ENCODE assay signal across 15 mouse cellular contexts in genomic region chr14:21944946-21945345, GRCm38 (mm10). TPM values are rescaled to one million over a fixed set of nuclear protein-coding genes. Genes with fewer than 3 reads are reported as not detected.
DNase-seq lines count a peak whose midpoint lies in the region; ATAC-seq and TF ChIP-seq lines count a peak whose summit lies in the region.
"Had no signal": no experiment of that assay in that cellular context is flagged by ENCODE, and none has a peak within 500 bp of the region (broad histone marks: within the 10 kb centered on the region; RNA-seq: fewer than 3 reads in every experiment).

No protein-coding gene starts in this region.

- no peaks in the 10 kb centered on the region for H3K27me3 ChIP-seq in intestine, embryonic 14.5 days (replicated peaks; ENCODE audit: control insufficient read depth, insufficient read depth, low read length)
- no peaks in the 10 kb centered on the region for H3K27me3 ChIP-seq in intestine, embryonic 16.5 days (replicated peaks; ENCODE audit: control insufficient read depth, insufficient read depth, low read length)
- no peaks in the 10 kb centered on the region for H3K27me3 ChIP-seq in midbrain, embryonic 14.5 days (ENCODE audit: control insufficient read depth, insufficient read depth, low read length)
- H3K27me3 ChIP-seq in midbrain, postnatal 0 days (ENCODE audit: insufficient read depth, low read length) = no peaks in the 10 kb centered on the region
- no peaks in the 10 kb centered on the region; the same call in 1 of the 2 replicates for H3K27me3 ChIP-seq in kidney, embryonic 14.5 days (ENCODE audit: control insufficient read depth, insufficient read depth, low read length)
- H3K27me3 ChIP-seq: heart, embryonic 13.5 days; lung, embryonic 15.5 days; neural tube, embryonic 13.5 days had no signal

- H3K9me3 ChIP-seq in intestine, embryonic 14.5 days (ENCODE audit: control insufficient read depth, low read length) = no peaks in the 10 kb centered on the region
- H3K9me3 ChIP-seq in intestine, embryonic 16.5 days (ENCODE audit: control insufficient read depth, low read length) = no peaks in the 10 kb centered on the region
- peaks cover 3% of the 10 kb centered on the region; the same call in 1 of the 2 replicates for H3K9me3 ChIP-seq in midbrain, embryonic 14.5 days (ENCODE audit: control insufficient read depth, low read length)
- H3K9me3 ChIP-seq in midbrain, postnatal 0 days (ENCODE audit: low read length) = no peaks in the 10 kb centered on the region
- H3K9me3 ChIP-seq in kidney, embryonic 14.5 days (ENCODE audit: control insufficient read depth, low read length) = no peaks in the 10 kb centered on the region; the same call in 1 of the 2 replicates
- H3K9me3 ChIP-seq: lung, embryonic 15.5 days had no signal

- peak; percentile 43 for DNase-seq in intestine, embryonic 14.5 days (ENCODE audit: low spot score)
- DNase-seq in midbrain, embryonic 14.5 days = peak; percentile 50
- DNase-seq in midbrain, postnatal 0 days (ENCODE audit: low spot score) = no peak
- peak; percentile 31 for DNase-seq in fibroblast of lung, adult 2 months (ENCODE audit: low read depth)
- DNase-seq in skeletal muscle tissue, adult 2 months (ENCODE audit: low read depth, low spot score) = peak; percentile 4
- DNase-seq: cerebellum, adult 11 months; cerebellum, postnatal 25 days; heart, postnatal 4 days; kidney, adult 8-10 months; thymus, postnatal 36 days had no signal

- no peak for ATAC-seq in intestine, embryonic 14.5 days (replicated peaks; ENCODE audit: low FRiP score, low TSS enrichment, low read depth)
- no peak for ATAC-seq in intestine, embryonic 16.5 days
- no peak for ATAC-seq in midbrain, embryonic 14.5 days (ENCODE audit: low FRiP score, low TSS enrichment)
- no peak for ATAC-seq in midbrain, postnatal 0 days (ENCODE audit: low FRiP score)
- no peak for ATAC-seq in kidney, embryonic 14.5 days (ENCODE audit: low FRiP score, low TSS enrichment)

- TF ChIP-seq CTCF in midbrain, postnatal 0 days (IDR thresholded peaks at IDR 0.05) = no peak

- H3K4me3 ChIP-seq in intestine, embryonic 14.5 days (ENCODE audit: low read depth, low read length) = no peak overlapping the region
- H3K4me3 ChIP-seq in intestine, embryonic 16.5 days (ENCODE audit: low read length) = no peak overlapping the region
- H3K4me3 ChIP-seq in midbrain, embryonic 14.5 days (replicated peaks; ENCODE audit: low read depth, low read length) = no peak overlapping the region
- H3K4me3 ChIP-seq in midbrain, postnatal 0 days (ENCODE audit: low read depth, low read length) = no peak overlapping the region
- no peak overlapping the region for H3K4me3 ChIP-seq in kidney, embryonic 14.5 days (ENCODE audit: low read length)
- H3K4me3 ChIP-seq: heart, embryonic 13.5 days; lung, embryonic 15.5 days; neural tube, embryonic 13.5 days had no signal

- H3K4me2 ChIP-seq in intestine, embryonic 14.5 days (ENCODE audit: low read length) = no peak overlapping the region
- H3K4me2 ChIP-seq in intestine, embryonic 16.5 days (ENCODE audit: low read depth, low read length) = no peak overlapping the region
- no peak overlapping the region for H3K4me2 ChIP-seq in midbrain, embryonic 14.5 days (ENCODE audit: low read length)
- no peak overlapping the region for H3K4me2 ChIP-seq in midbrain, postnatal 0 days (ENCODE audit: low read depth, low read length, poor library complexity, severe bottlenecking)
- H3K4me2 ChIP-seq in kidney, embryonic 14.5 days (replicated peaks; ENCODE audit: low read depth, low read length) = no peak overlapping the region
- H3K4me2 ChIP-seq: heart, embryonic 13.5 days; lung, embryonic 15.5 days; neural tube, embryonic 13.5 days had no signal

- H3K36me3 ChIP-seq in intestine, embryonic 14.5 days (ENCODE audit: control insufficient read depth, insufficient read depth, low read length) = no peaks in the 10 kb centered on the region
- no peaks in the 10 kb centered on the region for H3K36me3 ChIP-seq in intestine, embryonic 16.5 days (ENCODE audit: control insufficient read depth, insufficient read depth, low read length)
- no peaks in the 10 kb centered on the region for H3K36me3 ChIP-seq in midbrain, embryonic 14.5 days (ENCODE audit: control insufficient read depth, insufficient read depth, low read length)
- no peaks in the 10 kb centered on the region for H3K36me3 ChIP-seq in midbrain, postnatal 0 days (ENCODE audit: insufficient read depth, low read length)
- H3K36me3 ChIP-seq in kidney, embryonic 14.5 days (ENCODE audit: control insufficient read depth, insufficient read depth, low read length) = no peaks in the 10 kb centered on the region
- H3K36me3 ChIP-seq: heart, embryonic 13.5 days; lung, embryonic 15.5 days; neural tube, embryonic 13.5 days had no signal

- no peak overlapping the region for H3K9ac ChIP-seq in intestine, embryonic 14.5 days (ENCODE audit: low read length)
- no peak overlapping the region for H3K9ac ChIP-seq in intestine, embryonic 16.5 days (ENCODE audit: low read depth, low read length)
- H3K9ac ChIP-seq in midbrain, embryonic 14.5 days (replicated peaks; ENCODE audit: low read length) = no peak overlapping the region
- no peak overlapping the region for H3K9ac ChIP-seq in midbrain, postnatal 0 days (replicated peaks; ENCODE audit: low read length, poor library complexity, severe bottlenecking)
- no peak overlapping the region for H3K9ac ChIP-seq in kidney, embryonic 14.5 days (ENCODE audit: low read depth, low read length)
- H3K9ac ChIP-seq: heart, embryonic 13.5 days; lung, embryonic 15.5 days; neural tube, embryonic 13.5 days had no signal

- no peaks in the 10 kb centered on the region for H3K4me1 ChIP-seq in intestine, embryonic 14.5 days (replicated peaks; ENCODE audit: control insufficient read depth, insufficient read depth, low read length)
- no peaks in the 10 kb centered on the region for H3K4me1 ChIP-seq in intestine, embryonic 16.5 days (ENCODE audit: control insufficient read depth, insufficient read depth, low read length)
- no peaks in the 10 kb centered on the region for H3K4me1 ChIP-seq in midbrain, embryonic 14.5 days (ENCODE audit: control insufficient read depth, insufficient read depth, low read length)
- no peaks in the 10 kb centered on the region for H3K4me1 ChIP-seq in midbrain, postnatal 0 days (ENCODE audit: insufficient read depth, low read length)
- no peaks in the 10 kb centered on the region for H3K4me1 ChIP-seq in kidney, embryonic 14.5 days (ENCODE audit: control insufficient read depth, insufficient read depth, low read length)
- H3K4me1 ChIP-seq: heart, embryonic 13.5 days; lung, embryonic 15.5 days; neural tube, embryonic 13.5 days had no signal

- H3K27ac ChIP-seq in intestine, embryonic 14.5 days (ENCODE audit: low read depth) = no peak overlapping the region
- H3K27ac ChIP-seq in intestine, embryonic 16.5 days (ENCODE audit: low read length) = no peak overlapping the region
- H3K27ac ChIP-seq in midbrain, embryonic 14.5 days (replicated peaks; ENCODE audit: low read depth, low read length) = no peak overlapping the region
- no peak overlapping the region for H3K27ac ChIP-seq in midbrain, postnatal 0 days (ENCODE audit: low read depth, low read length)
- no peak overlapping the region for H3K27ac ChIP-seq in kidney, embryonic 14.5 days (ENCODE audit: low read depth, low read length)
- H3K27ac ChIP-seq: heart, embryonic 13.5 days; lung, embryonic 15.5 days; neural tube, embryonic 13.5 days had no signal

- WGBS in intestine, embryonic 14.5 days = 89% methylated on average over 9 of the region's 9 CpGs
- 75% methylated on average over 9 of the region's 9 CpGs for WGBS in intestine, embryonic 16.5 days
- 58% methylated on average over 9 of the region's 9 CpGs for WGBS in midbrain, embryonic 14.5 days
- 51% methylated on average over 9 of the region's 9 CpGs for WGBS in midbrain, postnatal 0 days
- WGBS in kidney, embryonic 14.5 days = 88% methylated on average over 9 of the region's 9 CpGs

RNA-seq across cellular contexts. Expression of gene Zfp503, which starts 44.5 kb away (rescaled TPM):
- 11.4 and 12.7 TPM in 2 replicates for polyA plus RNA-seq in intestine, embryonic 14.5 days (2014; fragmentation: Nextera tagmentation; extraction: Ambion mirVana)
- 5.1 and 7.2 TPM in 2 replicates for polyA plus RNA-seq in intestine, embryonic 16.5 days (2015; fragmentation: Nextera tagmentation; extraction: Ambion mirVana)
- polyA plus RNA-seq in midbrain, embryonic 14.5 days (2014; fragmentation: Nextera tagmentation; extraction: Ambion mirVana) = 4.4 and 5.0 TPM in 2 replicates
- total RNA-seq in midbrain, postnatal 0 days (2014; rRNA removed) = 9.1 and 10.1 TPM in 2 replicates
- polyA plus RNA-seq in midbrain, postnatal 0 days (2015; fragmentation: Nextera tagmentation; extraction: Ambion mirVana) = 4.2 and 4.3 TPM in 2 replicates
- polyA plus RNA-seq in kidney, embryonic 14.5 days (2014; fragmentation: Nextera tagmentation; extraction: Ambion mirVana) = 26.7 and 44.3 TPM in 2 replicates
